Mouse (Mus musculus) layer of hippocampus, adult 6 months (tissue): ENCODE measurements around the gene Vsig1. TPM values are rescaled to one million over a fixed set of nuclear protein-coding genes. Genes with fewer than 3 reads are reported as not detected.

ENCODE experiments used
- long read RNA-seq, 2 experiments: library from polyadenylated mRNA; unstranded; transcript quantifications; one replicate each; pipeline ENCODE4 v2.0.0; 2019 to 2020
- polyA plus RNA-seq: library from polyadenylated mRNA; unstranded; fragments of <200 nt; fragmentation: Nextera tagmentation; gene quantifications from 2 replicates; pipeline ENCODE4 v1.2.3, GENCODE M21; 2021

Gene Vsig1
- 0.15 TPM in 1 of 2 replicates, not detected in the other for polyA plus RNA-seq
- long read RNA-seq, experiment 1: 0 reads
- long read RNA-seq, experiment 2: 0 reads

GRCm38 (mm10) chrX:140907360-140907759 lies at the start of gene Vsig1:
Gene Vsig1, plus strand, starts transcription at chrX:140907608.

GRCm38 (mm10) chrX:140956272-140956940 lies 49.0 kb downstream of the Vsig1 start, which contains the start of the genes Psmd10 and Atg4a:
Gene Psmd10, minus strand, starts transcription at chrX:140956728.
Gene Atg4a, plus strand, starts transcription at chrX:140956907.

Other genes with a start within 250 kb of the Vsig1 start
- 5.5 and 6.0 TPM in 2 replicates for gene Mid2, start 243.0 kb upstream of the Vsig1 start, polyA plus RNA-seq
- gene Tex13b, start 94.2 kb upstream of the Vsig1 start, polyA plus RNA-seq: not detected in 2 replicates
- 38.9 and 44.6 TPM in 2 replicates for gene Psmd10, start 49.1 kb downstream of the Vsig1 start, polyA plus RNA-seq
- 4.0 and 7.1 TPM in 2 replicates for gene Atg4a, start 49.3 kb downstream of the Vsig1 start, polyA plus RNA-seq